Mouse (Mus musculus): ENCODE measurements at regions not wholly inside any gene's neighbourhood (a gene's known extent, or its start where the extent isn't known, plus 50 kb on each side); places are given as distances from the start of the nearest gene placed in this dataset.
A peak's percentile ranks its signal among the peaks of the same experiment; 100 is the strongest.

- Histone ChIP-seq H3K9me3 (ENCODE audit: control insufficient read depth, low read length) (no peaks in the 10 kb centered on the region), H3K27me3 (ENCODE audit: control insufficient read depth, insufficient read depth, low read length) (no peaks in the 10 kb centered on the region), H3K36me3 (ENCODE audit: control insufficient read depth, insufficient read depth, low read length) (no peaks in the 10 kb centered on the region), H3K4me1 (ENCODE audit: control insufficient read depth, insufficient read depth, low read length) (no peaks in the 10 kb centered on the region), H3K27ac (replicated peaks; ENCODE audit: low read depth, low read length) (no peak overlapping the region), H3K4me2 (replicated peaks; ENCODE audit: low read depth, low read length, severe bottlenecking) (no peak overlapping the region), H3K4me3 (replicated peaks; ENCODE audit: low read length) (no peak overlapping the region), H3K9ac (ENCODE audit: low read depth, low read length, severe bottlenecking) (no peak overlapping the region)
- no peak for TF ChIP-seq POLR2A (IDR thresholded peaks at IDR 0.05; ENCODE audit: borderline replicate concordance, extremely low read depth, insufficient read depth, insufficient read length)
- WGBS: 80% methylated on average over 4 of the region's 4 CpGs
- no peak for ATAC-seq (ENCODE audit: low FRiP score, low read depth)
- DNase-seq (ENCODE audit: low spot score): no peak
Observed at GRCm38 (mm10) chr16:80893761-80894160, 306.7 kb upstream of the Ncam2 start.

- Histone ChIP-seq H3K27ac (replicated peaks; ENCODE audit: low read depth, low read length) (no peak overlapping the region), H3K9me3 (ENCODE audit: control insufficient read depth, low read length) (no peaks in the 10 kb centered on the region), H3K36me3 (ENCODE audit: control insufficient read depth, insufficient read depth, low read length) (no peaks in the 10 kb centered on the region), H3K9ac (ENCODE audit: low read depth, low read length, severe bottlenecking) (no peak overlapping the region), H3K4me3 (replicated peaks; ENCODE audit: low read length) (no peak overlapping the region), H3K4me1 (ENCODE audit: control insufficient read depth, insufficient read depth, low read length) (no peaks in the 10 kb centered on the region), H3K27me3 (ENCODE audit: control insufficient read depth, insufficient read depth, low read length) (no peaks in the 10 kb centered on the region), H3K4me2 (replicated peaks; ENCODE audit: low read depth, low read length, severe bottlenecking) (no peak overlapping the region)
- ATAC-seq (ENCODE audit: low FRiP score, low read depth): no peak
- no peak for DNase-seq (ENCODE audit: low spot score)
- WGBS: 91% methylated on average over 1 of the region's 1 CpGs
- no peak for TF ChIP-seq POLR2A (IDR thresholded peaks at IDR 0.05; ENCODE audit: borderline replicate concordance, extremely low read depth, insufficient read depth, insufficient read length)
Observed at GRCm38 (mm10) chr16:80920711-80921279, 279.7 kb upstream of the Ncam2 start.

DNA sequence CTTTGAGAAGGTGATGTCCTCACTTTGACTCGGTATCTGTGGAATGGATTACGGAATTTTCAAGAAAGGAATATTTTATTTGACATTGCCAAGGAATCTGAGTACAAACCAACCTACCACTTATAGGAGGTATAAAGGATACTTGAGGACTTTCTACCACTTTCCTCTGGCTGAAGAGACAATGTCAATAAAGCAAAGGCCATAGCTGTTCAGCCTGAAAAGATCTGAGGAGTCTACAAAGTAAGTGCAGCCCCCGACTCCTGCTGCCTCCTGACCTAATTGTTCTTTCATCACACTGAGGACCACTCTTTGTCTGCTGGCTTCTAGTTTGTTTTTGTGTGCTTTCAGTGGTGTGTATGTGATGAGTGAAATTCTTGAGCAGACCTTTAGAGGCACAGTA, 269.5 kb upstream of the Ncam2 start:
- Histone ChIP-seq H3K36me3 (ENCODE audit: control insufficient read depth, insufficient read depth, low read length) (no peaks in the 10 kb centered on the region), H3K4me1 (ENCODE audit: control insufficient read depth, insufficient read depth, low read length) (no peaks in the 10 kb centered on the region), H3K9ac (ENCODE audit: low read depth, low read length, severe bottlenecking) (no peak overlapping the region), H3K27ac (replicated peaks; ENCODE audit: low read depth, low read length) (no peak overlapping the region), H3K27me3 (ENCODE audit: control insufficient read depth, insufficient read depth, low read length) (no peaks in the 10 kb centered on the region), H3K4me3 (replicated peaks; ENCODE audit: low read length) (no peak overlapping the region), H3K4me2 (replicated peaks; ENCODE audit: low read depth, low read length, severe bottlenecking) (no peak overlapping the region), H3K9me3 (ENCODE audit: control insufficient read depth, low read length) (no peaks in the 10 kb centered on the region)
- WGBS: 77% methylated on average over 3 of the region's 3 CpGs
- DNase-seq (ENCODE audit: low spot score) (no peak), ATAC-seq (ENCODE audit: low FRiP score, low read depth) (no peak)
- TF ChIP-seq POLR2A (IDR thresholded peaks at IDR 0.05; ENCODE audit: borderline replicate concordance, extremely low read depth, insufficient read depth, insufficient read length): no peak

- Histone ChIP-seq H3K27me3 (ENCODE audit: control insufficient read depth, insufficient read depth, low read length) (no peaks in the 10 kb centered on the region), H3K9ac (ENCODE audit: low read depth, low read length, severe bottlenecking) (no peak overlapping the region), H3K36me3 (ENCODE audit: control insufficient read depth, insufficient read depth, low read length) (no peaks in the 10 kb centered on the region), H3K4me2 (replicated peaks; ENCODE audit: low read depth, low read length, severe bottlenecking) (no peak overlapping the region), H3K4me3 (replicated peaks; ENCODE audit: low read length) (no peak overlapping the region), H3K4me1 (ENCODE audit: control insufficient read depth, insufficient read depth, low read length) (no peaks in the 10 kb centered on the region), H3K9me3 (ENCODE audit: control insufficient read depth, low read length) (no peaks in the 10 kb centered on the region), H3K27ac (replicated peaks; ENCODE audit: low read depth, low read length) (no peak overlapping the region)
- WGBS: 79% methylated on average over 4 of the region's 4 CpGs
- ATAC-seq (ENCODE audit: low FRiP score, low read depth) (no peak), DNase-seq (ENCODE audit: low spot score) (no peak)
- TF ChIP-seq POLR2A (IDR thresholded peaks at IDR 0.05; ENCODE audit: borderline replicate concordance, extremely low read depth, insufficient read depth, insufficient read length): no peak
Observed at GRCm38 (mm10) chr16:80931477-80931876, 269.0 kb upstream of the Ncam2 start.

- Histone ChIP-seq H3K27me3 (ENCODE audit: control insufficient read depth, insufficient read depth, low read length) (no peaks in the 10 kb centered on the region), H3K9me3 (ENCODE audit: control insufficient read depth, low read length) (no peaks in the 10 kb centered on the region), H3K36me3 (ENCODE audit: control insufficient read depth, insufficient read depth, low read length) (no peaks in the 10 kb centered on the region), H3K9ac (ENCODE audit: low read depth, low read length, severe bottlenecking) (no peak overlapping the region), H3K4me2 (replicated peaks; ENCODE audit: low read depth, low read length, severe bottlenecking) (no peak overlapping the region), H3K4me1 (ENCODE audit: control insufficient read depth, insufficient read depth, low read length) (no peaks in the 10 kb centered on the region), H3K27ac (replicated peaks; ENCODE audit: low read depth, low read length) (no peak overlapping the region), H3K4me3 (replicated peaks; ENCODE audit: low read length) (no peak overlapping the region)
- 83% methylated on average over 1 of the region's 1 CpGs for WGBS
- no peak for ATAC-seq (ENCODE audit: low FRiP score, low read depth)
- DNase-seq (ENCODE audit: low spot score): no peak
- no peak for TF ChIP-seq POLR2A (IDR thresholded peaks at IDR 0.05; ENCODE audit: borderline replicate concordance, extremely low read depth, insufficient read depth, insufficient read length)
Observed at GRCm38 (mm10) chr16:80935741-80936140, 264.8 kb upstream of the Ncam2 start.

GRCm38 (mm10) chr16:80962141-80962540, 238.4 kb upstream of the Ncam2 start:
- TF ChIP-seq POLR2A (IDR thresholded peaks at IDR 0.05; ENCODE audit: borderline replicate concordance, extremely low read depth, insufficient read depth, insufficient read length): no peak
- ATAC-seq (ENCODE audit: low FRiP score, low read depth) (peak; percentile 62; the same call in 1 of the 2 replicates), DNase-seq (ENCODE audit: low spot score) (no peak)
- H3K4me3 ChIP-seq (replicated peaks; ENCODE audit: low read length): no peak overlapping the region
- H3K27ac ChIP-seq (replicated peaks; ENCODE audit: low read depth, low read length): peak overlapping the region; percentile 43; the same call in 1 of the 2 replicates
- no peaks in the 10 kb centered on the region for H3K27me3 ChIP-seq (ENCODE audit: control insufficient read depth, insufficient read depth, low read length)
- H3K4me1 ChIP-seq (ENCODE audit: control insufficient read depth, insufficient read depth, low read length): no peaks in the 10 kb centered on the region
- no peaks in the 10 kb centered on the region for H3K9me3 ChIP-seq (ENCODE audit: control insufficient read depth, low read length)
- no peak overlapping the region for H3K9ac ChIP-seq (ENCODE audit: low read depth, low read length, severe bottlenecking)
- H3K36me3 ChIP-seq (ENCODE audit: control insufficient read depth, insufficient read depth, low read length): no peaks in the 10 kb centered on the region
- WGBS: 17% methylated on average over 2 of the region's 2 CpGs
- no peak overlapping the region for H3K4me2 ChIP-seq (replicated peaks; ENCODE audit: low read depth, low read length, severe bottlenecking)

Data from limb, embryonic 14.5 days (tissue).